Mouse (Mus musculus) ES-Bruce4 (cell line): Measurements from ENCODE around the gene Klhl21.

ENCODE experiments used
- CTCF ChIP-seq: IDR thresholded peaks from one replicate; pipeline ENCODE4 v1.8.1; 2011; ENCODE audit warnings: low read depth, low read length
- EP300 ChIP-seq: IDR thresholded peaks from 2 replicates; pipeline ENCODE4 v1.6.1; 2011; ENCODE audit warnings: low read depth, low read length; ENCODE audit not compliant: insufficient read depth
- POLR2A ChIP-seq: IDR thresholded peaks from one replicate; pipeline ENCODE4 v1.8.1; 2011; ENCODE audit warnings: low read length; ENCODE audit not compliant: insufficient read depth

DNA sequence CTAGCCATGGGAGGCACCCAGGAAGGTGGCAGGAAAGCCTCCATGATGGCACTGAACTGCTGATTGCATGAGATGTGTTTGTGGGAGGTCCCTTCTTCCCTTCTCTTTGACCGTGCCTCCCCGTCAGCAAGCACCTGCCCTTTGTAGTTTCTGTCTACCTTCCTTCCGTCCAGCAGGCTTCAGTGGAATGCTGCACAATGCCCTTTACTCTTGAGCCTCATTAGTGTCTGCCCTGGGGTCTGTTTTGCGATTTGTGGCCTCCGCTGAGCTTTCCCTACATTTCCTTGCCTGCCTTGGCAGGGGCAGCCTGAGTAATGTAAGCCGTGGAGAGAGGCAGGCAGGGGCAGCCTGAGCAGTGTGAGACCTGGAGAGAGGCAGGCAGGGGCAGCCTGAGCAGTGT, 36.0 kb downstream of the Klhl21 start:
- TF ChIP-seq CTCF (no peak), POLR2A (no peak), EP300 (no peak)
